Mouse (Mus musculus): ENCODE data around the gene Eml1.

DNA sequence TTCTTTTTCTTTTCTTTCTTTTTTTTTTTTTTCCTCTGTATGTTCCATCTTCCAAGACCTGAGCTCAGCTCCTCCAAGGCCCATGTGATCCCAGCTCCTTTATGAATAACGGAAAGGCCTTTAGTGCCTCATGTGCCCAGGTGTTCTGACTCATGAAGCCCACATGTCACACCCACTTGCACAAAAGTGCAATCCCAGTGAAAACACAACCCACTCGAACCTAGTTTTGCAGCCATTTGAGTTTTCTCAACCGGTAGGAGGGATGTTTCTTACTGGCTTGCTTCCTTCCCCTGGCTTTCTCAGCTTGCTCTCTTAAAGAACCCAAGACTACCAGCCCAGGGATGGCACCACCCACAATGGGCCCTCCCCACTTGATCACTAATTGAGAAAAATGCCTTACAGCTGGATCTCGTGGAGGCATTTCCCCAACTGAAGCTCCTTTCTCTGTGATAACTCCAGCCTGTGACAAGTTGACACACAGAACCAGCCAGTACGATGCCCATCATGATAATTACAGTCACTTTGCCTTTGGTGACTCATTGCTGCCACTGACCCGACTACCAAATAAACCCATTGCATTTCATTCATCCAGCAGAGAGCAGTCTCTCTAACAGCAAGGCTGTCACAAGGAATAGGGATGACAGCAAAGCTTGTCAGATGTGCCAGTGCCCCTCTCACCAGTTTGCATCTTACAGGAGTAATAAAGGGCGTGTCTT lies 208.6 kb downstream of the Eml1 start:
- no peak for TF ChIP-seq POLR2A (IDR thresholded peaks at IDR 0.05; ENCODE audit: extremely low read depth, insufficient read depth, low read length)
- no peak for TF ChIP-seq CTCF (IDR thresholded peaks at IDR 0.05; ENCODE audit: extremely low read depth, insufficient read depth, low read length)

Measured in cortical plate, adult 2 months (tissue).